Mouse (Mus musculus) embryonic facial prominence, embryonic 14.5 days (tissue): Measurements from ENCODE around the gene Ly6g5c. TPM values are rescaled to one million over a fixed set of nuclear protein-coding genes. Genes with fewer than 3 reads are reported as not detected.

Experiments used
- ATAC-seq: fragments of 200-750 bp; cut with Nextera tagmentation; 2 replicates; pipeline ENCODE4 v1.8.0; 2017; ENCODE audit warnings: low read depth, moderate number of reproducible peaks, moderate TSS enrichment
- DNase-seq: peaks from one replicate; pipeline ENCODE4 v3.0.0-alpha.2; 2015; ENCODE audit warnings: low spot score
- H3K27ac ChIP-seq: fragments of 300-500 bp; sonication (generic); replicated peaks from 2 replicates; pipeline ENCODE4 v1.5.1; 2014; ENCODE audit warnings: low read depth, mild to moderate bottlenecking, low read length, moderate library complexity
- H3K27me3 ChIP-seq: fragments of 300-500 bp; sonication (generic); replicated peaks from 2 replicates; pipeline ENCODE4 v1.6.1; 2014; ENCODE audit warnings: low read length; ENCODE audit not compliant: control insufficient read depth, insufficient read depth
- H3K36me3 ChIP-seq: fragments of 300-500 bp; sonication (generic); 2 replicates; pipeline ENCODE4 v1.6.1; 2014; ENCODE audit warnings: low read length, mixed read lengths; ENCODE audit not compliant: control insufficient read depth, insufficient read depth
- H3K4me1 ChIP-seq: fragments of 300-500 bp; sonication (generic); 2 replicates; pipeline ENCODE4 v1.6.1; 2014; ENCODE audit warnings: antibody characterized with exemption, low read length; ENCODE audit not compliant: control insufficient read depth, insufficient read depth
- H3K4me2 ChIP-seq: fragments of 300-500 bp; sonication (generic); 2 replicates; pipeline ENCODE4 v1.6.1; 2014; ENCODE audit warnings: low read depth, mild to moderate bottlenecking, low read length, moderate library complexity, mixed read lengths
- H3K4me3 ChIP-seq: fragments of 300-500 bp; sonication (generic); 2 replicates; pipeline ENCODE4 v1.5.1; 2014; ENCODE audit warnings: low read depth, mild to moderate bottlenecking, low read length
- H3K9ac ChIP-seq: fragments of 300-500 bp; sonication (generic); 2 replicates; pipeline ENCODE4 v1.6.1; 2014; ENCODE audit warnings: low read depth, mild to moderate bottlenecking, low read length, moderate library complexity, mixed read lengths
- H3K9me3 ChIP-seq: fragments of 300-500 bp; sonication (generic); 2 replicates; pipeline ENCODE4 v1.6.1; 2016; ENCODE audit warnings: low read length; ENCODE audit not compliant: control insufficient read depth
- WGBS: fragments of 180-500 bp; shearing (Covaris S2); extraction: QIAGEN DNeasy Blood & Tissue Kit; methylation state at CpG from one replicate; pipeline ENCODE4 v1.1.7; 2014; 5-methylcytosine and 5-hydroxymethylcytosine counted together
- polyA plus RNA-seq: library from polyadenylated mRNA; unstranded; fragments of >200 nt; fragmentation: Nextera tagmentation; extraction: Ambion mirVana; gene quantifications from 2 replicates; pipeline ENCODE4 v1.2.1, GENCODE M21; 2014

The Ly6g5c gene
- polyA plus RNA-seq, 1 experiment from 2014 or later = not detected

GRCm38 (mm10) chr17:35100196-35100765, 7.8 kb upstream of the Ly6g5c start:
- ATAC-seq = no peak
- Histone ChIP-seq H3K9ac (no peak overlapping the region), H3K4me1 (no peaks in the 10 kb centered on the region), H3K36me3 (peaks cover 90% of the 10 kb centered on the region), H3K9me3 (no peaks in the 10 kb centered on the region), H3K4me3 (no peak overlapping the region), H3K27ac (no peak overlapping the region), H3K4me2 (no peak overlapping the region), H3K27me3 (no peaks in the 10 kb centered on the region)
- no peak for DNase-seq
- 82% methylated on average over 10 of the region's 10 CpGs for WGBS

- H3K27me3 ChIP-seq = no peaks in the 10 kb centered on the region
- H3K9me3 ChIP-seq = no peaks in the 10 kb centered on the region
- DNase-seq = no peak
- 87% methylated on average over 10 of the region's 11 CpGs for WGBS
- no peaks in the 10 kb centered on the region for H3K4me1 ChIP-seq
- no peak overlapping the region for H3K4me3 ChIP-seq
- no peak for ATAC-seq
- no peak overlapping the region for H3K27ac ChIP-seq
- H3K4me2 ChIP-seq = no peak overlapping the region
- H3K9ac ChIP-seq = no peak overlapping the region
- H3K36me3 ChIP-seq = peaks cover 81% of the 10 kb centered on the region
Measured at GRCm38 (mm10) chr17:35101161-35101560, 6.9 kb upstream of the Ly6g5c start.

GRCm38 (mm10) chr17:35102299-35102698, 5.8 kb upstream of the Ly6g5c start:
- ATAC-seq (peak; percentile 60), DNase-seq (peak; percentile 39)
- H3K4me2 ChIP-seq = no peak overlapping the region
- H3K36me3 ChIP-seq = peaks cover 70% of the 10 kb centered on the region
- H3K27me3 ChIP-seq = no peaks in the 10 kb centered on the region
- WGBS = 62% methylated on average over 6 of the region's 8 CpGs
- H3K9ac ChIP-seq = no peak overlapping the region
- H3K27ac ChIP-seq = no peak overlapping the region
- H3K4me3 ChIP-seq = no peak overlapping the region
- H3K4me1 ChIP-seq = no peaks in the 10 kb centered on the region
- H3K9me3 ChIP-seq = no peaks in the 10 kb centered on the region

GRCm38 (mm10) chr17:35103221-35103690, 4.8 kb upstream of the Ly6g5c start:
- H3K9me3 ChIP-seq = no peaks in the 10 kb centered on the region
- H3K4me1 ChIP-seq = no peaks in the 10 kb centered on the region
- H3K27ac ChIP-seq = no peak overlapping the region
- H3K9ac ChIP-seq = no peak overlapping the region
- H3K4me3 ChIP-seq = no peak overlapping the region
- 70% methylated on average over 6 of the region's 6 CpGs for WGBS
- DNase-seq = no peak
- H3K4me2 ChIP-seq = no peak overlapping the region
- ATAC-seq = no peak
- H3K27me3 ChIP-seq = no peaks in the 10 kb centered on the region
- peaks cover 61% of the 10 kb centered on the region for H3K36me3 ChIP-seq

- WGBS = 89% methylated on average over 7 of the region's 7 CpGs
- no peak overlapping the region for H3K4me2 ChIP-seq
- H3K36me3 ChIP-seq = peaks cover 53% of the 10 kb centered on the region
- H3K27me3 ChIP-seq = no peaks in the 10 kb centered on the region
- no peaks in the 10 kb centered on the region for H3K4me1 ChIP-seq
- H3K9ac ChIP-seq = no peak overlapping the region
- no peak overlapping the region for H3K27ac ChIP-seq
- no peak for DNase-seq
- H3K4me3 ChIP-seq = no peak overlapping the region
- H3K9me3 ChIP-seq = no peaks in the 10 kb centered on the region
- no peak for ATAC-seq
Measured at GRCm38 (mm10) chr17:35104079-35104478, 4.0 kb upstream of the Ly6g5c start.

- Histone ChIP-seq H3K36me3 (peaks cover 46% of the 10 kb centered on the region), H3K9ac (no peak overlapping the region), H3K4me3 (no peak overlapping the region), H3K4me1 (no peaks in the 10 kb centered on the region), H3K27ac (no peak overlapping the region), H3K9me3 (no peaks in the 10 kb centered on the region), H3K4me2 (no peak overlapping the region), H3K27me3 (no peaks in the 10 kb centered on the region)
- DNase-seq (no peak), ATAC-seq (no peak)
- WGBS = 81% methylated on average over 6 of the region's 6 CpGs
Measured at GRCm38 (mm10) chr17:35104754-35105153, 3.3 kb upstream of the Ly6g5c start.

- 0 out of 2 replicates have a peak overlapping the region, but pooled peaks have one; percentile 1 for H3K4me3 ChIP-seq
- no peaks in the 10 kb centered on the region for H3K4me1 ChIP-seq
- H3K36me3 ChIP-seq = peaks cover 35% of the 10 kb centered on the region
- no peaks in the 10 kb centered on the region for H3K27me3 ChIP-seq
- 22% methylated on average over 13 of the region's 13 CpGs for WGBS
- ATAC-seq (0 out of 2 replicates have a peak, but pooled peaks have one; percentile 24), DNase-seq (peak; percentile 57)
- 0 out of 2 replicates have a peak overlapping the region, but pooled peaks have one; percentile 40 for H3K9ac ChIP-seq
- peak overlapping the region; percentile 27 for H3K4me2 ChIP-seq
- H3K9me3 ChIP-seq = no peaks in the 10 kb centered on the region
- H3K27ac ChIP-seq = no peak overlapping the region
Measured at GRCm38 (mm10) chr17:35105740-35106389, 2.2 kb upstream of the Ly6g5c start.

- Histone ChIP-seq H3K36me3 (peaks cover 29% of the 10 kb centered on the region), H3K27ac (no peak overlapping the region), H3K9ac (no peak overlapping the region), H3K4me2 (0 out of 2 replicates have a peak overlapping the region, but pooled peaks have one; percentile 27), H3K4me1 (no peaks in the 10 kb centered on the region), H3K4me3 (0 out of 2 replicates have a peak overlapping the region, but pooled peaks have one; percentile 1), H3K9me3 (no peaks in the 10 kb centered on the region), H3K27me3 (no peaks in the 10 kb centered on the region)
- WGBS = 57% methylated on average over 3 of the region's 3 CpGs
- ATAC-seq (no peak), DNase-seq (no peak)
Measured at GRCm38 (mm10) chr17:35106522-35106921, 1.6 kb upstream of the Ly6g5c start.
